Mouse (Mus musculus) erythroblast, embryonic 14.5 days (primary cell): Measurements from ENCODE around the gene Atf6b. TPM values are rescaled to one million over a fixed set of nuclear protein-coding genes. Genes with fewer than 3 reads are reported as not detected.

ENCODE experiments used
- H3K27me3 ChIP-seq: 2 replicates; pipeline ENCODE4 v1.6.1; 2012; ENCODE audit warnings: inconsistent platforms; ENCODE audit not compliant: control insufficient read depth
- H3K36me3 ChIP-seq: 2 replicates; pipeline ENCODE4 v1.6.1; 2012; ENCODE audit warnings: mild to moderate bottlenecking, inconsistent platforms; ENCODE audit not compliant: control insufficient read depth
- H3K4me1 ChIP-seq: 2 replicates; pipeline ENCODE4 v1.6.1; 2012; ENCODE audit warnings: inconsistent platforms; ENCODE audit not compliant: control insufficient read depth
- H3K4me3 ChIP-seq: replicated peaks from 2 replicates; pipeline ENCODE3; 2012; ENCODE audit warnings: moderate library complexity, mild to moderate bottlenecking, inconsistent platforms
- H3K9me3 ChIP-seq: 2 replicates; pipeline ENCODE4 v1.6.1; 2012; ENCODE audit warnings: low read length, inconsistent platforms, mixed read lengths; ENCODE audit not compliant: control insufficient read depth
- GATA1 ChIP-seq: IDR thresholded peaks from 2 replicates; pipeline ENCODE4 v1.6.1; 2012; ENCODE audit warnings: low read length, inconsistent platforms, mixed read lengths
- TAL1 ChIP-seq: IDR thresholded peaks from 3 replicates; pipeline ENCODE4 v1.6.1; 2012; ENCODE audit warnings: low read length, inconsistent platforms, mixed read lengths
- polyA plus RNA-seq: library from polyadenylated mRNA; stranded (reverse); fragments of >175 nt; gene quantifications from 2 replicates; pipeline ENCODE4 v1.2.3, GENCODE M21; 2012

The Atf6b gene
- polyA plus RNA-seq, 1 experiment, result 7.8 TPM

DNA sequence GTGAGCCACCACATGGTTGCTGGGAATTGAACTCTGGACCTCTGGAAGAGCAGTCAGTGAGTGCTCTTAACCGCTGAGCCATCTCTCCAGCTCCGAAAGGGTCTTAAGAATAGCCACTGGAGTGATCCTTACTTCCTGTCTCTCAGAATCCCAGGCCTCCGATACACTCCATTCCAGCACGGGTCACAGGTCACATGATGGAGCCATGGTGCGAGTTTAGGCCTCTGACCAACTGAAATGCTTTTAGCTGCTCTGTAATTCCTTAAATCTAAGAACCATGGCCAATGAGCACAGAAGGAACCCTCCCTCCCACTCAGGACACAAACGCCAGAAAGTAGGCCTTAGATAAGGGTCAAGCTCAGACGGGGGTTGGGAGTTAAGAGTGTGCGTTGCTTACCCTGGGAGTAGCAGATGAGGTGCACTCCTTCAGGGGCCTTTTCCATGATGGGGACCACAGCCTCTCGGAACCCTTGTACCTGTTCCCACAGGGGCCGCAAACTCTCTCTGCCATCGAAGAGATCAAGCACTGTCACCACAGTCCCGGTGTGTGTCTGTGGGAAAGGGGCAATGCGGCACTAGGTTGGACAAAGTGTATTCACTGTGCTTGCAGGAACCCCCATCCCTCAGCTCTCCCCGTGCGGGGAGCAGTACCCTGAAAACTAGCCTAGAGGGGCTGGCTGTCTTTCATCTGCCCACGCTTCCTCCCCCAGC lies 20.7 kb upstream of the Atf6b start:
- TF ChIP-seq GATA1 (no peak), TAL1 (no peak)
- peaks cover 40% of the 10 kb centered on the region for H3K4me1 ChIP-seq
- H3K27me3 ChIP-seq, result peaks cover 49% of the 10 kb centered on the region

DNA sequence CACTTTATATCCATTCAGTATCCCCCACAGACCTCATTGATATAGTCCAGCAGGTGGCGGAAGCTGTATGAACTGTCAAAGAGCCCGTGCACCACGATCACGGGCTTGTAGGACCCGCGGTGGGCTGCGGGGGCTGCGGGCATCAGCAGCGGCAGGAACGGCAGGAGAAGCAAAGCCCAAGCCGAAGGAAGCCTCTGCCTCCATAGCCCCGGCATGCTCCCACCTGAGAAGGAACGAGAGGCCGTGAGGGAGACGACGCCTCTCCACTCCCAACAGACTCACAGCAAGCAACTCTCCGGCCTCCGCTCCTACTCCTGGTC lies 20.2 kb upstream of the Atf6b start:
- Histone ChIP-seq H3K9me3 (peaks cover 3% of the 10 kb centered on the region; the same call in 1 of the 2 replicates), H3K4me3 (peak overlapping the region; percentile 72), H3K4me1 (peaks cover 42% of the 10 kb centered on the region), H3K27me3 (peaks cover 54% of the 10 kb centered on the region), H3K36me3 (peaks cover 10% of the 10 kb centered on the region)
- TF ChIP-seq TAL1 (no peak), GATA1 (no peak)

More for the DNA sequence above, 20.7 kb upstream of the Atf6b start:
- Histone ChIP-seq H3K9me3 (peaks cover 3% of the 10 kb centered on the region; the same call in 1 of the 2 replicates), H3K36me3 (peaks cover 10% of the 10 kb centered on the region), H3K4me3 (peak overlapping the region; percentile 72)

DNA sequence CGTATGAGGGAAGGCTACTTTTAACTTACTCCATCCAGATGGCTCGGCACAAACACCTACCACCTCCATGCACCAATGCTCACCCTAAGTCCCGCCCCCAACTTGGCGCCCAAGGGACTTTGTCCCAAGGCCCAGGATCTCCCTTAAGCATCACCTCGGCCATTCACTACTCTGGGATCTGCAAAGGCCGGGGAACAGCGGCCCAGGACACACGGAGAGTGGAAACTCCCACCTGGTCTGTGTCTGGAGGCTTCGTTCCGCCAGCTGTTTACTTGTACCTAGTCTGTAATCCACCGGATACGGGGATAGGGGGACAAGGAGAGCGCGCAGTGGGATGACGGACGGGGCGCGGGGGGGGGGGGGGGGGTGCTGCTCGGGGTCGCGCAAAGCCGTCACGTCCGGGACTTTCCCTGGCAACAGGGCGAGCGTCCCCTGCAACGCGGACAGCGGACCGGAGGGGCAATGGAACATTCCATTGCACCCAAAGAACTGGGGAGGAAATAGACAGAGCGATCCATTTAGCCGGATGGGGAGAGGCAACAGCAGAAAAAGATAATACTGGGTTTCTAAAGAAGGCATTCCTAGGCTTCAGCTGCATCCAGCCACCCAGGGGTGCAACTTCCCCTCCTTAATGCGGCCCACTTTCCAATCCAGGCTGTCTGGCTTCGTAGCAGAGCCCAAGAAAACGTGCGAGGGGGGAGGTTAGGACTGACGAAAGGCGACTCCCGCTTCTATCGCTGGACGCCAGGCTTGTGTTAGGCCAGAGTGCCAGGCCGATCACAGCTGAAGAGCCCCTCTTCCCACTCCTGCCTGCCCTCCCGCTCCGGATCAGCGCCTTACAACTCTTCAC lies 19.6 kb upstream of the Atf6b start:
- peak overlapping the region; percentile 72 for H3K4me3 ChIP-seq
- H3K27me3 ChIP-seq, result peaks cover 60% of the 10 kb centered on the region
- peaks cover 43% of the 10 kb centered on the region for H3K4me1 ChIP-seq

DNA sequence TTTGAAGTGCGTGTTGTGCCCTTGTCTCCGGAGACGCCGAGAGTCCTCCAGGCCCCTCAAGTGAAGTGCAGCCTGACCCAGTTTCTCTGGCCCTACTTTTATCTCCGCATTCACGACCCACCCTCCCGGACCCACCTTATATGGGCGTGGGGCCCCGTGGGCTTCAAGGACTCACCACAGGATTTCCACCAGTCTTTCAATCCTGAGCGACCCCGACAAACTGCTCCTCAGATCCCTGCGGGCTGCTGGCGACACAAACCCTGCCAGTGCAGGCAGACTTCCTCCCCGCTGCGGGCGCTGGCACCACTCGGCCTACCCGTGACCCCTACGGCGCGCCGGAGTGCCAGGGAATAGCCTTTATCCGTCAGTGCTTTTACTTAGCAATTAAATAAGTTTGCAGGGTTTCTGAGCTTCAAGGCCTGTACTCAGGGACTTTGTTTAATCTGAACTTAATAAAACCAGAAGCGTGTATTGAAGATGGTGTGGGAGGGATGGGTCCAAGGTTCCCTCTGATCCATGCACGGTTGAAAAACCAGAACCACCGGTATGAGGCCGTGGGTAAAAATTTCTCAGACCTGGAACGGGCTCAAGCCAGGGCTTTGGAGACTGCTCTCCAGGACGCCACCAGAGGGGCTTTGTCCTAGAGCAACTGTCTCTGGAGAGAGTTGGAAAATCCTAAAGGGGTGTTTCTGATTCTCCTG lies 18.9 kb upstream of the Atf6b start, which contains the start of gene Ppt2:
Gene Ppt2 (minus strand): TSS at position 568 of the 701 bp plus-strand sequence.
- Histone ChIP-seq H3K4me3 (peak within 1 kb of the TSS; percentile 72), H3K9me3 (peaks cover 3% of the 10 kb centered on the region; the same call in 1 of the 2 replicates), H3K27me3 (peaks cover 67% of the 10 kb centered on the region), H3K4me1 (peaks cover 38% of the 10 kb centered on the region), H3K36me3 (peaks cover 4% of the 10 kb centered on the region)
- TF ChIP-seq TAL1 (no peak), GATA1 (no peak)

More for the DNA sequence above, 19.6 kb upstream of the Atf6b start:
- peaks cover 10% of the 10 kb centered on the region for H3K36me3 ChIP-seq
- H3K9me3 ChIP-seq, result peaks cover 3% of the 10 kb centered on the region; the same call in 1 of the 2 replicates
- TF ChIP-seq GATA1, result no peak
- TF ChIP-seq TAL1, result no peak

DNA sequence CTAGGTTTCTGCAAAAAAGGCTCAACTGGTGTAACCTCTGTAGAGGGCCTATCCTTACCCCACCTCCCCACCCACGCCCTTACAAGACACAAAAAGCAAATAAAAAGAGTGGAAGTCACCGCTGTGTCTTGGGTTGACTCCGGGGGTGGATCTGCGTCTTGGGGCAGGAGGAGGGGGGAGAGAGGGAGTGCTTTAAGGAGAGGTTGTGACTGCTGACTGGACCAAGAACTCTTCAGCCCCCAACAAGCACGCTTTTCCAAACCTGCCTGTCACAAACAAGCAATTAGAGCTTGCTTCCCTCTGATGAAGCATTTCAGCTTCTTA lies 18.3 kb upstream of the Atf6b start:
- H3K4me3 ChIP-seq, result no peak overlapping the region
- no peak for TF ChIP-seq GATA1
- no peak for TF ChIP-seq TAL1
- peaks cover 72% of the 10 kb centered on the region for H3K27me3 ChIP-seq
- H3K4me1 ChIP-seq, result peaks cover 37% of the 10 kb centered on the region
- peaks cover 3% of the 10 kb centered on the region; the same call in 1 of the 2 replicates for H3K9me3 ChIP-seq
- H3K36me3 ChIP-seq, result peaks cover 3% of the 10 kb centered on the region

DNA sequence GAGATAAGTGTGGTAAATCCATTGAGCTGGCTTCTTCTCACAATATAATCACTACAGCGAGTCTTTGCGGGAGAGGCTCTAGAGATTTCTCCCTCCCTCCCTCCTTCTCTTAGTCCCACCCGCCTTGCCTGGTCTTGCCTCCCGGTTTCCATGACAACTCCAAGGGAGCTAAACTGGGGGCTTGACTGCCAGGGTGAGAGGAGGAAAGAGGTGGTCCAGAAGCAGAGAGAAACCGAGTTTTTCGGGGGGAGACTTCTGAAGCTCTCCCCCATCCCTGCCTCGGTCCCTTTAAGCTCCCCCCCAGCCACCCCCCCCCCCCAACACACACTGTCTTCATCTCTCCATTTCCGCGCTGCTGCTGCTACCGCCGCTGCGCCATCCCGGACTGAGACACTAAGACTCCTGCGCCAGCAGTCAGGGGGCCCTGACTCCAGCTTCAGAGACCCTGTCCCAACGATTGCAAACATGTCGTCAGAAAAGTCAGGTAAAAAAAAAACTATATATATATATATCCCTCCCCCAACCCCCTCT lies 17.7 kb upstream of the Atf6b start, which contains the start of gene Prrt1:
Gene Prrt1 (plus strand): TSS at position 313 of the 531 bp plus-strand sequence.
- TF ChIP-seq GATA1 (no peak), TAL1 (no peak)
- H3K4me3 ChIP-seq, result no peak within 1 kb of the TSS
- H3K9me3 ChIP-seq, result peaks cover 3% of the 10 kb centered on the region; the same call in 1 of the 2 replicates
- H3K36me3 ChIP-seq, result peaks cover 3% of the 10 kb centered on the region
- peaks cover 77% of the 10 kb centered on the region for H3K27me3 ChIP-seq
- peaks cover 37% of the 10 kb centered on the region for H3K4me1 ChIP-seq

DNA sequence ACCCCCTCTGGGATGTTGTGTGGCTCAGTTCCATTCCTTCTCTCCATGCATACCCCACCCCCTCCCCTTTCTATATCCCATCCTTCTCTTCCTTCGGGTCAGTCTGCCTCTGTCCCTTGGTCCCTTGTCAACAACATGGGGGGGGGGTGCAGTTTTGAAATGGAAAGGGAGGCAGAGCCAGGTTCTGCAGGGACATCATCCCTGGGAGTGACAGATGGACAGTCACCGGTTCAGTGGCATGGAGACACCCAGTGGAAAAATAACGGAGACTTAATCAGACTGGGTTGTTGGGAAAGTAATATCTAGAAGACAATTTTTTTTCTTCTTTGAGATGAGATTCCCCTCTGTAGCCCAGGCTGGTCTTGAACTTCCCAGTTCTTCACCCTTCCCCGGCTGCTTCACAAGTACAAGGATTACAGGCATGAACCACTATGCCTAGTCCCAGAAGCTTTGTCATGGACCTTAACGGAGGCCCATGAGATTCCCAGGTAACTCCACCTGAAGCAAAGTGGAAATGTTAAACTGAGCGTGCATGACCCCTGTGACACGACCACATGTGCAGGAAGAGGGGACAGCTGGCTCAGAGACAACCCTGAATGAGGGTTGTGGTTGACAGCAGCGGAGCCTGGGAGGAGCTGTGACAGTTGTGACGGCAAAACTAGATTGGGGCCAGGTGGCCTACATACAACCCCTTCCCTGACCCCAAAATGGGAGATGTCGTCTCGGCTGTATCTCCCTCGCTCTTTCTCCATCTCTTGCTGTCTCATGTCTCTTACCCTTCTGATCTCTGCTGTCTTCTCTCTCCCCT lies 16.9 kb upstream of the Atf6b start:
- Histone ChIP-seq H3K36me3 (peaks cover 3% of the 10 kb centered on the region), H3K9me3 (peaks cover 3% of the 10 kb centered on the region; the same call in 1 of the 2 replicates), H3K4me1 (peaks cover 37% of the 10 kb centered on the region), H3K4me3 (no peak overlapping the region), H3K27me3 (peaks cover 77% of the 10 kb centered on the region)
- TF ChIP-seq GATA1, result no peak
- TF ChIP-seq TAL1, result no peak

DNA sequence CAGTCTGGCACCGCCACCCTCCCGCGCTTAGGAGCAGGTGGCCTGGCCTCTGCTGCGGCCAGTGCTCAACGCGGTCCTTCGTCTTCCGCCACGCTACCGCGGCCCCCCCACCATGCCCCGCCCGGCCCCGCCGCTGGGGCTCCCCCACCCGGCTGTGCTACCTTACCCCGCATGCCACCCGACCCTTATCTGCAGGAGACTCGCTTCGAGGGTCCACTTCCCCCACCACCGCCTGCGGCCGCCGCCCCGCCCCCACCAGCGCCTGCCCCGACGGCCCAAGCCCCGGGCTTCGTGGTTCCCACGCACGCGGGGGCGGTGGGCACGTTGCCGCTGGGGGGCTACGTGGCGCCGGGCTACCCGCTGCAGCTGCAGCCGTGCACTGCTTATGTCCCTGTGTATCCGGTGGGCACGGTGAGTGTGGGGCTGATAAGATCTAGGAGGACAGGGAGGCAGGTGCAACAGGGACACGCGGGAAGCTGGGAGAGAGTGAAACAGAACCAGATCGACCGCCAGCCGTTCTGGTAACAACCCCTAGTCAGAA lies 16.1 kb upstream of the Atf6b start:
- Histone ChIP-seq H3K36me3 (no peaks in the 10 kb centered on the region), H3K4me3 (no peak overlapping the region), H3K27me3 (peaks cover 81% of the 10 kb centered on the region), H3K9me3 (peaks cover 3% of the 10 kb centered on the region; the same call in 1 of the 2 replicates), H3K4me1 (peaks cover 35% of the 10 kb centered on the region)
- no peak for TF ChIP-seq TAL1
- no peak for TF ChIP-seq GATA1
